Mouse (Mus musculus) ES-Bruce4 (cell line): ENCODE data around the gene Tchh.

Source experiments
- CTCF ChIP-seq: IDR thresholded peaks from one replicate; pipeline ENCODE4 v1.8.1; 2011; ENCODE audit warnings: low read depth, low read length
- EP300 ChIP-seq: IDR thresholded peaks from 2 replicates; pipeline ENCODE4 v1.6.1; 2011; ENCODE audit warnings: low read depth, low read length; ENCODE audit not compliant: insufficient read depth
- POLR2A ChIP-seq: IDR thresholded peaks from one replicate; pipeline ENCODE4 v1.8.1; 2011; ENCODE audit warnings: low read length; ENCODE audit not compliant: insufficient read depth

DNA sequence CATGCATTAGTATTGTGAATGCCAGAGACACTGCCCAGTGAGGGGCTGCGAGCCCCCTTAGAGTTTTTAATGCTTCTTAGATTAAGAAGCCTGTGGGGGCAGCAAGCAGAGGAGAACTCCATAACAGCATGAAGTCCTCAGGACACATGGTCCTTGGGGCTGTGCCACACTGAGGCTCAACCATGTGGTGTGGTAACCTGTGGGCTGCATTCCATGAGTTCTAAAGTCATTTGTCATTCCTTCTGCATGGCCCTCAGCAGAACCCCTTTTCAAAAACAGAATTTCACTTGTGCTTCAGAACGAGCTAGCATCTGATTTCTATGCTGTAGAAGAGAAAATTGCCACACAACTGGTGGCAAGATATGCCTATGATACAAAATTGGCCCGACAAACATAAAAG is 50.0 kb downstream of the Tchh start:
- TF ChIP-seq CTCF = no peak
- no peak for TF ChIP-seq POLR2A
- no peak for TF ChIP-seq EP300
